ENCODE assay signal across 8 mouse cellular contexts in genomic region chr5:115559237-115560101, GRCm38 (mm10). TPM values are rescaled to one million over a fixed set of nuclear protein-coding genes. Genes with fewer than 3 reads are reported as not detected.
A peak's percentile ranks its signal among the peaks of the same experiment; 100 is the strongest.
DNase-seq lines count a peak whose midpoint lies in the region; ATAC-seq lines count a peak whose summit lies in the region.

TSS of gene Rplp0 (plus strand) at chr5:115559467.

- intact Hi-C loops in gastrocnemius, postnatal 14 days (cut with DNase I; ENCODE audit: low total_unique reads) = no loop called here
- intact Hi-C loops in left cerebral cortex, postnatal 10 days (cut with DNase I) = loop anchor here (5.0 kb wide), 1 partner anchor 52 kb away; the partner anchor contains the start of gene Pxn

- peak; percentile 99 to 100 for DNase-seq in adrenal gland, adult (ENCODE audit: inconsistent age in 2 of 2, low spot score in 1 of 2)
- DNase-seq in embryo, embryonic 10.5 days (ENCODE audit: low spot score) = peak; percentile 99
- DNase-seq in gastrocnemius, postnatal 14 days = peak; percentile 99
- peak; percentile 98 to 100 for DNase-seq in left cerebral cortex, postnatal 10 days (ENCODE audit: extremely low spot score in 1 of 2, low spot score in 2 of 2)
- peak; percentile 100 for DNase-seq in right cerebral cortex, postnatal 25 days
- peak; percentile 100 for DNase-seq in urinary bladder, postnatal 4 days (ENCODE audit: low spot score in 2 of 2)

- ATAC-seq in inflammation-experienced regulatory T-cells, adult 6 months = peak; percentile 99
- peak; percentile 98 for ATAC-seq in megakaryocyte-erythroid progenitor cell, adult 5-6 weeks (replicated peaks; ENCODE audit: low FRiP score, low TSS enrichment, poor library complexity, severe bottlenecking)

RNA-seq across cellular contexts. Expression of gene Rplp0, which starts in this region (rescaled TPM):
- total RNA-seq in gastrocnemius, postnatal 14 days (2021) = 100 to 1,000 TPM; 780 to 872 TPM
- 1,000 to 10,000 TPM; 3,093 to 3,894 (median 3,885) TPM for polyA plus RNA-seq in inflammation-experienced regulatory T-cells, adult 6 months (2017; shearing (Covaris generic))
- total RNA-seq in left cerebral cortex, postnatal 10 days (2021) = 100 to 1,000 TPM; 400 to 410 TPM
- total RNA-seq in megakaryocyte-erythroid progenitor cell, adult 5-6 weeks (2014; fragmentation: Nextera tagmentation) = 2,668 and 3,132 TPM in 2 replicates
- total RNA-seq in megakaryocyte-erythroid progenitor cell, adult 5-6 weeks (2017) = 1,591 and 2,082 TPM in 2 replicates

Comparison
In these comparisons a context has a peak if more than half of its experiments do, and no peak if none do; other contexts are left out.
1. Peak in every context shown above with its lines: DNase-seq and ATAC-seq.